Mouse (Mus musculus) left cerebral cortex, adult 18-20 months (tissue): ENCODE measurements around the gene Insyn1. TPM values are rescaled to one million over a fixed set of nuclear protein-coding genes. Genes with fewer than 3 reads are reported as not detected.

Experiments
- DNase-seq, 2 experiments: peaks; one replicate each; pipeline ENCODE4 v3.0.0; 2021 to 2022; ENCODE audit warnings: low spot score in 2 of 2, mixed read lengths in 1 of 2
- long read RNA-seq, 2 experiments: library from polyadenylated mRNA; stranded (forward); transcript quantifications; one replicate each; pipeline ENCODE4 v2.0.0; 2021
- total RNA-seq, 2 experiments: library from RNA; stranded (reverse); gene quantifications; 2 replicates each; pipeline ENCODE4 v1.2.3; 2021

Gene Insyn1
- total RNA-seq = 100 to 1,000 TPM; 225 to 235 TPM
- long read RNA-seq, experiment 1, transcript Insyn1-203 (2 exons, 1,095 nt) = minor isoform, 18 of 49 reads
- long read RNA-seq, experiment 1, transcript Insyn1-201 (3 exons, 2,139 nt) = major isoform, 22 of 49 reads
- long read RNA-seq, experiment 1, partial matches to known transcripts = 4 of 49 reads
- long read RNA-seq, experiment 1, other reads (novel, unspliced or antisense) = 2 of 49 reads
- long read RNA-seq, experiment 2, transcript Insyn1-203 (2 exons, 1,095 nt) = minor isoform, 8 of 46 reads
- long read RNA-seq, experiment 2, transcript Insyn1-201 (3 exons, 2,139 nt) = major isoform, 29 of 46 reads
- long read RNA-seq, experiment 2, partial matches to known transcripts = 0 of 46 reads
- long read RNA-seq, experiment 2, other reads (novel, unspliced or antisense) = 8 of 46 reads

GRCm38 (mm10) chr9:58487851-58488801 is at the start of gene Insyn1:
Gene Insyn1 (plus strand): TSS chr9:58488603.
- peak; percentile 58 to 73 for DNase-seq

- DNase-seq = peak; percentile 27 to 61
Measured at GRCm38 (mm10) chr9:58438921-58439396, 49.4 kb upstream of the Insyn1 start.

- peak; percentile 29 to 48 for DNase-seq
Measured at GRCm38 (mm10) chr9:58440100-58440499, 48.3 kb upstream of the Insyn1 start.

GRCm38 (mm10) chr9:58440614-58441013 is 47.8 kb upstream of the Insyn1 start:
- no peak for DNase-seq

DNA sequence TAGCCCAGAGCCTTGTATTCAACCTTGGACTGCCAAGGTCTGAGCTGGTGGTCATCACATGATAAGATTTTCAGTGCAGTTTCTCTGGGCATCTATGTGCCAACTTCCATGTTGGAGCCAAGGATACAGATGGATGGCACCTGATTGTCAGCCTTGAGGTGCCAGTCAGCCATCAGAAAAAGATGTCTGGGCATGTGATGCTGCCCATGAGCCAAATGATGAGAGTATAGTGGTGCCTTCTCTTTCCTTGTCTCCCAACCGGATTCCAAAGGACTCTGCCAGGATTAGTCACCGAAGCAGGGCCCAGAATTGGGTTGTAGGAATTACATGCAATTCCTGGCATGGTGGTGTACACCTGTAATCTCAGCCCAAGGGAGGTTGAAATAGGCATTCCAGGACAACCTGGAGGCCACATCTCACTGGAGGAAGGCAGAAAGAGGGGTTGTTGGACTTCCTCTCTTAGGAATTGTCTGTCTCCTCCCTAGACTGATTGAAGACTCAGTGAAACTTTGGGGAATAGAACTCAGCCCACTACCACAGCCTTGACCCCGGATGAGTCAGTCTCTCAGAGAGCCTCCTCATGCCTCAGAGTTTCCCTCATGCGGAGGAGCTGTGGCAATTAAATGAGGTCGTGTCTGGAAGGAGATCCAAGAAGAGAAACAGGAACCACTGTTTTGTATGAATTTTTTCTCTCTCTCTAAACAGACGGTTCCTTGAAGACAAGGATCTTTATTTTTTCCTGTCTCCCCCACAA is 46.9 kb upstream of the Insyn1 start:
- no peak for DNase-seq

- DNase-seq = peak; percentile 49 to 51
Measured at GRCm38 (mm10) chr9:58442105-58443010, 46.0 kb upstream of the Insyn1 start.

- DNase-seq = no peak
Measured at GRCm38 (mm10) chr9:58443061-58443460, 45.3 kb upstream of the Insyn1 start.

DNA sequence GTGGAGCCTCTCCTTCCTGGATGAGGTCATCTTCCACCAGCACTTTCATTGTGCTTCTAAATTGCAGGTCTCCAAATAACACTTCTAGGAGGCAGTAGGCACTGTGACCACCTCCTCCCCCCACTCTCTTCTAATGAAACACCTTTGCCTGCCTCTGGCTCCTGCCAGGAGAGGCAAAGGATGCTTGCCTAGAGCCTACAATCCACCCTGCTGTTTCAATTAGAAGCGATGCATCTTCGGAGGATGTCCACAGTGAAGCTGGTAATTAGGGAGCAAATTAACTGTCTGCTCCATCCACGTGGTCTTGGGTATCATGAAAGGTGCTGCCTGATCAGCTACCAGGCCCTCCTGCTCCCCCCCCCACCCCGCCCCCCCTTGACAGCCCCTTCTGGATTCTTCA is 41.6 kb upstream of the Insyn1 start:
- DNase-seq = no peak

DNA sequence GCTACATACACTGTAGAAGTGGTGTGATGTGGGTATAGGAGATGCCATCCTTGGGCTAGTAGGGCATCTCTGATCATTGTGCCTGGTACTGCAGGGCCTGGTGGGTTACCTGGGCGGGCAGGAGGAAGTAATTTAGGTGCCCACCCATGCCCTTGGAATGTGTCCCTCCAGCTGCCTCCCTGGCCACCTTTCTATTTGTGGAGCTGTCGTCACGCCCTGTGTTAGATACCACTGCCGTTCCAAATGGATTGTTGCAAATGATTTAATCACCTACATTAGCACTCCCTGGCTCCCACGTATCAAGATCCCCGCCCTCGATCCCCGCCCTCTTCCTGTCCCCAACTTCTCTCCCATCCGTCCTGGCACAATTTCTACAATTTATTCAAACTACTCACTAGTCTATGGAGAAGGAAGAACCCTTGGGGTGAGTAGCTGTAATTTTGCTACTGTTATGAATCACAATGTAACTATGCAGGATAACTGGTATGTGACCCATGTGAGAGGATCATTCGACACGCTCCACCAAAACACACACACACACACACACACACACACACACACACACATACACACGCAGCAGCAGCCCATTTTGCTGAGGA is 40.3 kb upstream of the Insyn1 start:
- no peak for DNase-seq

GRCm38 (mm10) chr9:58449526-58449925 is 38.9 kb upstream of the Insyn1 start:
- no peak for DNase-seq

DNA sequence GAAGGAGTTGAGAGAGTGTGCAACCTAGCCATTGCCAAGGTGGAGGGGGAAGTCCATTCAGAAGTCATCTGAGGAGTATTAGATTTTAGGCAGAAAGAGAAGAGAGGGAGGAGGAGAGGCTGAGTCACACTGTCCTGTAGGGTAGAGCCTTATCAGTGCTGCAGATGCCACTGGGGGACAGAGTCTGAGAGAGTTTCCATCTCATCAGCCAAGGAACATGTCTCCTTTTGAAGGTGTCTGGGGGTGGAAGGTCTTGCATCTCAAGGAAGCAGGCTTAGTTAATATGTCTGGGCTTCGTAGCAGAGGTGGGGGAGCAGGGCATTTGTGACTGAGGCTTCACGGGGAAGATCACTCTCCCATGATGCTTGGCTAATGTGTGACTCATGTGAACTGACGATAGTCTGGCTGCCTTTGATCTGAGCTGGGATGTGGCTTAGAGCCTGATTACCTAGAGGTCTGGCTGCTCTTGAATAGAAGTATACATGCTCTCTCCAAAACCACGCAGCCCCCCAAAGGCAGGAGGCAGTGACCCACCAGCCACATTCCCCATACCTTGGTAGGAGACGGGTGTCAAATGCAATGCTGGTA is 34.5 kb upstream of the Insyn1 start:
- DNase-seq = no peak

GRCm38 (mm10) chr9:58454886-58455285 is 33.5 kb upstream of the Insyn1 start:
- DNase-seq = no peak

- DNase-seq = peak in 1 of 2 experiments; percentile 39
Measured at GRCm38 (mm10) chr9:58455798-58456197, 32.6 kb upstream of the Insyn1 start.

DNA sequence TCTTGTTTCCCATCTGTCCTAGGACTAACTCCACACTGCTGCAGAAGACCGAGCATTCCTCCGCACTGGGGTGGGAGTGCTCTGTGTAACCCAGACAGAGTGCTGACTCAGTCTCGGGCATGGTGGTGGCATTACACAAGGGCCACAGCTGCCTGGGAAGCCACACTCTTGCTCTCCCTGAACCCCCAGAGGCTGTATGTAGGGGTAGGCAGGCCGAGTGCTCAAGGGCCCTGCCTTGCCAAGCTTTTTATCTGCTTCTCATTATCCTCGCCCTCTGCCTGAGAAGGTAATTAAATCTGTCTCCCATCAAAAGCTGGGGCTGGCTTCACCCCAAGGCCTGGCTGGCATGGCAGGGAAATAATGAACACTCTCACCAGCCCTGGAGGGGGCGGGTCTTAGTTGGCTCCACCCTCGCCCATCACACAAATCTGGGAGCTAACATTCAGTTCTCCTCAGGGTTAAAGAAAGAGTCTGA is 30.9 kb upstream of the Insyn1 start:
- DNase-seq = no peak

DNA sequence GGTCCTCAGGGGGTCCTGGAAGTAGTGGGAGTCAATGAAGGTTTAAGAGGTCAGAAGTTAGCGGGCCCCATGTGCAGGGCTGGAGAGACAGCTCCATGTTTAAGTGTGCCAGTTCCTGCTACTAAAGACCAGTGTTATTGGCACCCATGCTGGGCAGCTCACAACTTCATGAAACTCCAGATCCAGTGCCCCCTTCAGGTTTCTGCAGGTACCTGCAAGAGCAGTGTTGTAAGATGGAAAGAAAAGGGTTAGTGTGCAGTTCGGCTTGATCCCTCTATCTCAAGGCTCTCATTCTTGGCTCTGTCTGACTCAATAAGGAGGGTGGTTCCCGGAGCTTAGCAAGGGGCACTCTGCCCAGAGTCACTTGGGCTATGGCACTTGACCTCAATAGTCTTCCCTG is 30.1 kb upstream of the Insyn1 start:
- no peak for DNase-seq

DNA sequence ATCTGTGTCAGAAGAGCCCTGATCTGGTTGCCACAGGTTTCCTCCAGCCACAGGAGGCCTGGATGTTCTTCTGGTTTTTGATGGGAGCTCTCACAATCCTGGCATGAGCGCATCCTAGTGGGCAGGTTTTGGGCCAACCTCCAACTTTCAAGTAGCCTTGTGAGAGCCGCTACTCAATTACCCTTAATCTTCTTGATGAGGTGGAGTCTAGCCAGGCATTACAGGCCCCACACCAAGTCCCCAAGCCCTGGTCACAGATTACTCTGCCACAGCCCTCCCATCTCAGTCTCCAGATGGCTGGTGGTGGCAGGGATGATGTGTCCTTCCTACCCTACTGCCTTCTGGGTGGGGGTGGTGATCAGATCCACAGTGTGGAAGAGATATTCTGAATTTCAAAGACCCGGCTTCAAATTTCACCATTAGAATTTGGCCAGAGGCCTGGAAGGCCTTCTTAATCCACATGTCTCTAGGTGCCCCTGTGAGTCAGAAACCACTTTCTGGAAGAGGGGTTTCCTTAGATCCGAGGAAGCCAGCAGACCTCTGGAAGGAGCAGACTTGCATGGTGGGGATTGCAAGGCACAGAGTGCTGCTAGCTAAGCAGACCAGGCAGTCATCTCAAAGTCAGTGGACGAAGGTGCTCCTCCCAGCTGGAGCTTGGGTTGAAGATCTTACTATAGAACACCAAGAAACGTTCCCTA is 29.4 kb upstream of the Insyn1 start:
- DNase-seq = no peak

- DNase-seq = peak in 1 of 2 experiments; percentile 20
Measured at GRCm38 (mm10) chr9:58467345-58468025, 20.9 kb upstream of the Insyn1 start.

- no peak for DNase-seq
Measured at GRCm38 (mm10) chr9:58470466-58470865, 17.9 kb upstream of the Insyn1 start.
